Mouse (Mus musculus) layer of hippocampus, adult 9-11 months (tissue): ENCODE measurements around the gene Cacna2d2.

Experiments used
- DNase-seq: peaks from one replicate; pipeline ENCODE4 v3.0.0; 2022

The Cacna2d2 gene

GRCm38 (mm10) chr9:107409449-107409848 lies 10.0 kb downstream of the Cacna2d2 start:
- no peak for DNase-seq

DNA sequence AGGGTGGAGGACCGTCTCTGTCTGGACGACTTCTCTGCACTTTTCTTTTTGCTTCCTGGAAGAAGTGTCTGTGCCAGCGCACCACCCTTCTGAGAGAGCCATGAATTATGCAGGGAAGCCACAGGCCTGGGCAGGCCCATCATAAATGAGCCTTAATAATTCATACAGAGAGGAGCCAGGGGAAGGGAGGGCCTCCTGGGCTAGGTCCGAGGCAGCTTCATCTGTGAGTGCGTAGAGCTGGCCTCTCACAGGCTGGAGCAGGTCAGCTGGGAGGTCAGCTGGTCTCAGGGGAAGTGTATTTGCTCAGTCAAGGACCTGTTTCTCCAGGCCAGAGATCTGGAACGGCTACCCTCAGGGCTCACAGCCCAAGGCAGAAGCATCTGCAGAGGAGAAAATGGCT lies 17.7 kb downstream of the Cacna2d2 start:
- no peak for DNase-seq

- no peak for DNase-seq
Observed at GRCm38 (mm10) chr9:107419491-107420244, 20.3 kb downstream of the Cacna2d2 start.

- DNase-seq, result no peak
Observed at GRCm38 (mm10) chr9:107420898-107421297, 21.5 kb downstream of the Cacna2d2 start.

- no peak for DNase-seq
Observed at GRCm38 (mm10) chr9:107422878-107423277, 23.5 kb downstream of the Cacna2d2 start.

GRCm38 (mm10) chr9:107424485-107425175 lies 25.2 kb downstream of the Cacna2d2 start:
- DNase-seq, result no peak

DNA sequence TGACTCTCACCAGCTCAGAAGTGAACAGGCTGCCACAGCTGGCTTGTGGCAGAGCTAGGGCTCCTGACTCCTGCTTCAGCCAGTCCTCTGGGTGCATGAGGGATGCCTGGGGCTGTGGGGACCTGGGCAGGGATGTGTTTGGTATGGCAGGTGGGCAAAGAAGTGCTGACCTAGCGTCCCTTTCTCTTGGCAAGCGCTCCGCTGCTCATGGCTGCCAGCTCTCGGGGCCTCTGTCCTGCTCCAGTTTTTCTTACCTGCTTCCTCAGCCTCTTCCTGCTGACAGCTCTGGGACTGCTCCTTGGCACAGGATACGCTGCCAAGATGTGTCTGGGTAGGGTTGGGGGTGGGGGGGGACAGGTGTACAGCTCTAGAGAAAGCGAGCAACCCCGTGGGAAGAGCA lies 28.5 kb downstream of the Cacna2d2 start:
- DNase-seq, result no peak

- no peak for DNase-seq
Observed at GRCm38 (mm10) chr9:107428451-107429186, 29.2 kb downstream of the Cacna2d2 start.

DNA sequence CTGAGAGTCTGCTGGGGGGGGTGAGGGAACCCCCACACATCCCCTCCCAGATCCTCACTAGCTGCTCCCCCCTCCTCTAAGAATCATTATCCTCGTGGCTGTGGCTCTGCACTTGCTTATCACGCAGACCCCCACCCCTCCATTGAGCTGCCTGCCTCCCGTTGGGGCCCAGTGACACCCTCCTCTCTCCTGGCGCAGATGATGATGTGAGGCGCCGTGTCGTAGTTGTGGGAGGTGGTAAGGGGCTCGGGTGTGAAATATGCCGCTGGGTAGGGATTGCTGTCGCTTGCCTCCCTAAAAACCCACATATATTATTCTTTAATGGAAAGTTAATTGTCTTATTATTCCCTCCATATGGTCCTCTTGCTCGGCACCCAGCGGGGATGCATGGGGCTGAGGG lies 31.0 kb downstream of the Cacna2d2 start:
- DNase-seq, result no peak

DNA sequence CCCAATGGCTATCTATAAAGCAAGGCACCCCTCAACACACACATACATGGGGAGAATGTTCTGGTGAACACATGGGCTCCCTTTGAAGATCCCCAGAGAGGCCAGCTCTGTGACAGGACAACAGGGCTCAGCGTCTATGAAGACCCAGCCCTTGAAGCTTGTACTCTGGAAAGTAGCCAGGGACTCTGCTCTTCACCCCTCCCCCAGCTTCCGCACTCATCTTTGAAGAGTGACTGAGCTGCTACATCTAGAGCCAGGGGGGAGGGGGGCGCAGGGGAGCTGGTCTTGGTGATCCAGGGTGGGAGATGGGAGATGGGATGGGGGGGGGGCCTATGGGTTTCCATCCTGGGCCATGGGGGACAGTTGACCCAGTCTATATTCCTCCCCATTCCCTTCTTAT lies 33.1 kb downstream of the Cacna2d2 start:
- DNase-seq, result no peak

DNA sequence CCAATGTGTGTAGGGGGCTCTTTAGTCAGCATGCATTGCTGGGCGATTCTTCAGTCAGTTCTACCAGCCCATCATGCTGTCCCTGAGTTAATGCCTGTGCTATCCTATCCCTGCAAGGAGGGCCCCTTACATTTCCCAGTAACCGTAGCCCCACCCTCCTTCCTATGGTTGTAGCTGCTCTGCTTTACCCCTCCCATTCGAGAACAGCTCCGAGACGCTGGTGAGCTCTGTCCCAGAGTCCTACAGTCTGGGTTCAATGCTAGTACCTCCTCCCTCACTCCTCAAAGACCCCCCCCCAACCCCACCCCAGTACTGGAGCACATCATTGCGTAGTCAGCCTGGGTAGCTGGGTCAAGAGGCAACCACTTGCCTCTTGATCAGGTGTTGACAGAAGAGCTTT lies 35.4 kb downstream of the Cacna2d2 start:
- DNase-seq, result no peak

- DNase-seq, result no peak
Observed at GRCm38 (mm10) chr9:107435285-107435684, 35.9 kb downstream of the Cacna2d2 start.

- no peak for DNase-seq
Observed at GRCm38 (mm10) chr9:107442891-107443290, 43.5 kb downstream of the Cacna2d2 start.

DNA sequence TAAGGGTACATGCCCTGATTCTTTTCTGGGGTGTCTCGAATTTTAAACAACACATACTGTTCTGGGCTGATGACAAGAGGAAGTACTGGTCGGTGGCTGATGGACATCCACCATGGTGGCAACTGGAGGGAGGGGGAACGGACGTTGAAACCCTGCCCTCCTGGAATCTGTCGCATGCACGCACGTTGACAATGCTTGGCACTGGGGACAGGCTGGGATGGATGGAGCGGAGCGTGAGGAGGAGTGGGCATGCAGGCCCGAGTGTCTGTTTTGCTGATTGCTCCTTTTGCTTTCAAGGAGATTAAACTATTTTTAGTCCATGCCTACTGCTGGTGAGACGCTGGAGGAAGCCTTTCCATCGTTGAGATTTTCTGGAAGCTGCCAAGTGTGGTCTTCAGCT lies 43.9 kb downstream of the Cacna2d2 start:
- DNase-seq, result no peak

- DNase-seq, result no peak
Observed at GRCm38 (mm10) chr9:107445011-107445471, 45.6 kb downstream of the Cacna2d2 start.

DNA sequence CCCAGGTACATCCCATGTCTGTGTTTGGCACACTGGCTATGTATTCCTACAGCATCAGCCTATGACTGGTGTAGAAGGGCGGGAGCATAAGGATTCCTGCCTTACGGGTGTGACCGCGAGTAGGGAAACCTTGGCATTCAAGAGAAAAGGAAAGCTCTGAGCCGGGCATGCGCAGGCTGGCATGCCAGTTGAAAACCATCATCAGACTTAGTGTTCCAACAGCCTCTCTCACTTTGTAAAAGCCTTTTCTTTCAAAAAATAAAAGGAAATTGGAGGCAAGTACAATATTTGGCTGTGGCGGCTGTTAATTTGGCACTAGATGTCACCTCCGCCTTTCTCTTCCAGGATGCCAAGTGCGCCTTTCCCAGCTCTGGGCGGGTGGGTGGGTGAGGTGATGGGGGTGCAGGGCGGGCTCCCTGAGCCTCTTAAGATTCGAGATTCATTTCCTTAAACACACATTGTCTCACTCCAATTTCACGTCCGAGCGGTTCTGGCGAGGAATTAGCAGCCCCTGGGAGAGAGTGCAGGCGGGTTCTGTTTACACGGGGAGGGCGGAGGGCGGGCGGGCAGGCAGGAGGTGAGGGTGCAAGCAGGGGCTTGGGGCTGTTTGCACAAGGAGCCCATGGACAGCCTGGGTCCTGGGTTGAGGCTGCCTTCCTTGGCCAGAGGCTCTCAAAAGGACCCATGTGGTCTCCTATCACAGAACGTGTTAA lies 49.5 kb downstream of the Cacna2d2 start:
- DNase-seq, result no peak

DNA sequence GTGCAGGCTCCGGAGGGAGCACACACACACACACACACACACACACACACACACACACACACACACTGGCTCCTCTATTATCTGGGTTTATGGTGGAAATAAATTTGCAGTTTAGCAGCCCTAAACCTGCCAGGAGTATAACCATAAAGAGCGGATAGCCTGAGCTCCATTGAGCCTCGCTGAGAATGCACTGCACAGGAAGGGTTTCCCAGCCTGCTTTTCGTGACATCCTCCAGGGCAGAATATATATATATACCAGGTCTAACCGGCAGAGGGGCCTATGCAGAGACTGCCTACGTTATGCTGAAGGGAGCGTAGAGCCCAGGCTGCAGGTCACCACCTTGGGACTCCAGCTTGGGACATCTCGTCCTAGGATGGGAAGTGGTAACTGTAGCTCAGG lies 52.0 kb downstream of the Cacna2d2 start:
- DNase-seq, result no peak

- no peak for DNase-seq
Observed at GRCm38 (mm10) chr9:107451891-107452521, 52.6 kb downstream of the Cacna2d2 start.

GRCm38 (mm10) chr9:107452552-107452951 lies 53.1 kb downstream of the Cacna2d2 start:
- DNase-seq, result no peak

DNA sequence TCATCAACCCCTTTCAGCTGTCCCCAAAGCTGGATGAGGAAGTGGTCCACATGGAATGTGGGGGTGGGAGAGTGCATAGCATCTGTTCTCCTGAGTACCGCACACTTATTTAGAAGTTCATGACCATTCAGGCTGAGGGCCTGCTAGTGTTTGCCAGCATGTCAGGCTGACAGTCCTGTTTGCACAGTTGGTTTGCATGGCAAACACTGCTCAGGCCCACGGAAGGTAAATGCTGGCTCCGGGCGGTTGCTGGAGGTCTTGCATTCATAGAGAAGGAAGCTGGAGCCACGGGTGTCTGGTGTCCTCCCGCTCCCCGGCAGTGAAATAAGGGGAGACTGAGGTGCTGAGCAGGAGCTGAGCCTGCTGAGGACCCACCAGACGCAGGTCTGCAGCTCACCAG lies 53.7 kb downstream of the Cacna2d2 start:
- no peak for DNase-seq

DNA sequence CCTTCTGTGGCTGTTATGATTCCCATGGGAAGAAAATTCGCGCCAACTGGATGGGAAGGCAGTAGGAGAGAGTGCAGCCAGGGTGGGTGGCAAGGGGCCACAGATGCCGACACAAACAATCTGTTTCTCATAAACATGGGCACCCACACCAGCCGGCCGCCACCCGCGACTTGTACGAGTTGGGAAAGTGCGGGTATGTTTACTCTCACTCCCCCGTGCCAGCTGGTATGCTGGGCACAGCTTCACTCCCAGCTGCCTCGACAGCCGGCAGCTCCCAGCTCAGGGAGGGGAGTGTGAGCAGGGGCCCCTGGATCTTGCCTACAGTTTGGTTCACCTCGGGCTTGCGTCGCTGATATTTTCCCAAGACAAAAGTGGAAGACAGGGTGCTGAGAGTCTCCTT lies 57.3 kb downstream of the Cacna2d2 start:
- DNase-seq, result peak; percentile 90

DNA sequence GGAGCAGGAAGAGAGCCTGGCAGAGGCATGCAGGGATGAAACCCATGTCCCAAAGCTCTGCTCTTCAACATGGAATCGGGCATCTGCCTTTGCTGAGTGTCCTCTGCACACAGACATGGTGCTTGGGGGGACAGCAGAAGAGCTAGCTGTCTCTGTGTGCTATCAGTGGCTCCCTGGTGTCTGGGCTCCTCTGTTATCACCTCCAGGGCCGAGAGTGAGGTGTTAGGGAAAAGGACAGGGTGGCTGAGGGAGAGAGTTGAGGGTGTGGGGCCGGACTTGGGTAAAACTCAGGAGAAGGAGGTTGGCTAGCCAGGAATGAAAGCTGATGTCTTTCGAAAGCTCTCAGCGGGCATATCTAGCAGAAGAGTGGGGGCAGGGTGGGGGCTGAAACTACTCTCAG lies 63.5 kb downstream of the Cacna2d2 start:
- no peak for DNase-seq

- DNase-seq, result peak; percentile 63
Observed at GRCm38 (mm10) chr9:107463509-107463908, 64.1 kb downstream of the Cacna2d2 start.
